Mouse (Mus musculus) retina, embryonic 14.5 days (tissue): ENCODE results near the gene Pnma5.

Experiments
- DNase-seq: peaks from one replicate; pipeline ENCODE4 v3.0.0-alpha.2; 2015; ENCODE audit warnings: low spot score

Pnma5 gene

GRCm38 (mm10) chrX:72985607-72986006, 51.3 kb downstream of the Pnma5 start:
- DNase-seq: no peak
